Mouse (Mus musculus) limb, embryonic 11.5 days (tissue): Measurements from ENCODE around the gene Syt11. TPM values are rescaled to one million over a fixed set of nuclear protein-coding genes. Genes with fewer than 3 reads are reported as not detected.
"Not testable (repeated sequence)": the region's sequence is repeated elsewhere in the genome, so short reads cannot be mapped to it uniquely, and the experiment has no call there.

Experiments used
- ATAC-seq: fragments of 200-750 bp; cut with Nextera tagmentation; 2 replicates; pipeline ENCODE4 v1.8.0; 2017; ENCODE audit warnings: low read depth; ENCODE audit not compliant: insufficient number of reproducible peaks, low FRiP score, low TSS enrichment
- DNase-seq: peaks from one replicate; pipeline ENCODE4 v3.0.0-alpha.2; 2015; ENCODE audit warnings: low spot score
- H3K27ac ChIP-seq: fragments of 300-500 bp; sonication (generic); replicated peaks from 2 replicates; pipeline ENCODE4 v1.5.1; 2014; ENCODE audit warnings: low read depth, mild to moderate bottlenecking, low read length
- H3K27me3 ChIP-seq: fragments of 300-500 bp; sonication (generic); 2 replicates; pipeline ENCODE4 v1.6.1; 2014; ENCODE audit warnings: mild to moderate bottlenecking, low read length, mixed read lengths; ENCODE audit not compliant: control insufficient read depth, insufficient read depth
- H3K36me3 ChIP-seq: fragments of 300-500 bp; sonication (generic); 2 replicates; pipeline ENCODE4 v1.6.1; 2014; ENCODE audit warnings: mild to moderate bottlenecking, low read length, moderate library complexity, mixed read lengths; ENCODE audit not compliant: control insufficient read depth, insufficient read depth
- H3K4me1 ChIP-seq: fragments of 300-500 bp; sonication (generic); 2 replicates; pipeline ENCODE4 v1.6.1; 2014; ENCODE audit warnings: low read length, mixed read lengths; ENCODE audit not compliant: control insufficient read depth, insufficient read depth
- H3K4me2 ChIP-seq: fragments of 300-500 bp; sonication (generic); 2 replicates; pipeline ENCODE4 v1.6.1; 2014; ENCODE audit warnings: low read depth, mild to moderate bottlenecking, moderate library complexity; ENCODE audit not compliant: severe bottlenecking
- H3K4me3 ChIP-seq: fragments of 300-500 bp; sonication (generic); 2 replicates; pipeline ENCODE4 v1.5.1; 2014; ENCODE audit warnings: low read depth, low read length
- H3K9ac ChIP-seq: fragments of 300-500 bp; sonication (generic); 2 replicates; pipeline ENCODE4 v1.6.1; 2014; ENCODE audit warnings: mild to moderate bottlenecking, low read length
- H3K9me3 ChIP-seq: fragments of 300-500 bp; sonication (generic); 2 replicates; pipeline ENCODE4 v1.6.1; 2016; ENCODE audit warnings: low read length; ENCODE audit not compliant: control insufficient read depth
- WGBS: fragments of 180-500 bp; shearing (Covaris S2); extraction: QIAGEN DNeasy Blood & Tissue Kit; methylation state at CpG from one replicate; pipeline ENCODE4 v1.1.7; 2014; 5-methylcytosine and 5-hydroxymethylcytosine counted together
- polyA plus RNA-seq: library from polyadenylated mRNA; unstranded; fragments of >200 nt; fragmentation: Nextera tagmentation; extraction: Ambion mirVana; gene quantifications from 2 replicates; pipeline ENCODE4 v1.2.1, GENCODE M21; 2014

Gene Syt11
- polyA plus RNA-seq, 1 experiment from 2014 or later: 31.0 TPM

- 11% methylated on average over 9 of the region's 9 CpGs for WGBS
- Histone ChIP-seq H3K9ac (peak overlapping the region; percentile 64), H3K36me3 (peaks cover 5% of the 10 kb centered on the region), H3K4me3 (peak overlapping the region; percentile 55), H3K27ac (0 out of 2 replicates have a peak overlapping the region, but pooled peaks have one; percentile 15), H3K4me1 (peaks cover 7% of the 10 kb centered on the region; the same call in 1 of the 2 replicates), H3K4me2 (peak overlapping the region; percentile 87), H3K27me3 (no peaks in the 10 kb centered on the region), H3K9me3 (no peaks in the 10 kb centered on the region)
- ATAC-seq: peak; percentile 61
- peak; percentile 40 for DNase-seq
Measured at GRCm38 (mm10) chr3:88717198-88717798, 57.7 kb downstream of the Syt11 start.

GRCm38 (mm10) chr3:88716399-88717197 is 58.4 kb downstream of the Syt11 start, which contains the start of gene Rit1:
Gene Rit1 (plus strand): TSS chr3:88716838.
- Histone ChIP-seq H3K4me2 (peak within 1 kb of the TSS; percentile 87), H3K4me3 (peak within 1 kb of the TSS; percentile 55), H3K4me1 (peaks cover 7% of the 10 kb centered on the region; the same call in 1 of the 2 replicates), H3K9ac (peak within 1 kb of the TSS; percentile 64), H3K36me3 (peaks cover 6% of the 10 kb centered on the region), H3K9me3 (no peaks in the 10 kb centered on the region), H3K27me3 (no peaks in the 10 kb centered on the region), H3K27ac (0 out of 2 replicates have a peak within 1 kb of the TSS, but pooled peaks have one; percentile 15)
- DNase-seq (peak; percentile 85), ATAC-seq (peak; percentile 89)
- WGBS: 2% methylated on average over 27 of the region's 27 CpGs

DNA sequence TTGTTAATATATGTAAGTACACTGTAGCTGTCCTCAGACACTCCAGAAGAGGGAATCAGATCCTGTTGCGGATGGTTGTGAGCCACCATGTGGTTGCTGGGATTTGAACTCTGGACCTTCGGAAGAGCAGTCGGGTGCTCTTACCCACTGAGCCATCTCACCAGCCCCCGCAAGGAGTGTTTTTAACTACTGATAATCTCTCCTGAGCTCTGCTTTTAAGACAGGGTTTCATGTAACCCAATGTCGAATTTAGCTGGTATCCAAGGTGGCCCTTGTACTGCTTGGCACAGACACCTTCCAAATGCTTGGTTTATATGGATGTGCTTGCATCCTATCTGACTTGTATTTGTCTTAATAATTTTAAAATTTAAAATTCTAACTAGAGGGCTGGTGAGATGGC is 59.2 kb downstream of the Syt11 start:
- H3K9ac ChIP-seq, H3K4me1 ChIP-seq, DNase-seq, ATAC-seq, H3K27me3 ChIP-seq, H3K36me3 ChIP-seq, H3K4me2 ChIP-seq, H3K9me3 ChIP-seq, H3K27ac ChIP-seq, H3K4me3 ChIP-seq: not testable (repeated sequence)
- 93% methylated on average over 5 of the region's 5 CpGs for WGBS

GRCm38 (mm10) chr3:88714725-88715124 is 60.2 kb downstream of the Syt11 start:
- H3K9ac ChIP-seq: no peak overlapping the region
- 72% methylated on average over 2 of the region's 2 CpGs for WGBS
- ATAC-seq (no peak), DNase-seq (no peak)
- H3K36me3 ChIP-seq: peaks cover 19% of the 10 kb centered on the region
- H3K4me3 ChIP-seq: no peak overlapping the region
- no peak overlapping the region for H3K4me2 ChIP-seq
- no peaks in the 10 kb centered on the region for H3K27me3 ChIP-seq
- no peak overlapping the region for H3K27ac ChIP-seq
- H3K4me1 ChIP-seq: peaks cover 7% of the 10 kb centered on the region; the same call in 1 of the 2 replicates
- no peaks in the 10 kb centered on the region for H3K9me3 ChIP-seq

GRCm38 (mm10) chr3:88713709-88714108 is 61.3 kb downstream of the Syt11 start:
- peaks cover 23% of the 10 kb centered on the region for H3K36me3 ChIP-seq
- ATAC-seq (no peak), DNase-seq (no peak)
- H3K27me3 ChIP-seq: no peaks in the 10 kb centered on the region
- H3K9ac ChIP-seq: no peak overlapping the region
- H3K4me2 ChIP-seq: no peak overlapping the region
- H3K27ac ChIP-seq: no peak overlapping the region
- no peaks in the 10 kb centered on the region for H3K9me3 ChIP-seq
- peaks cover 7% of the 10 kb centered on the region; the same call in 1 of the 2 replicates for H3K4me1 ChIP-seq
- H3K4me3 ChIP-seq: no peak overlapping the region
- WGBS: 92% methylated on average over 4 of the region's 4 CpGs

GRCm38 (mm10) chr3:88701222-88701621 is 73.7 kb downstream of the Syt11 start:
- 88% methylated on average over 3 of the region's 3 CpGs for WGBS
- no peaks in the 10 kb centered on the region for H3K27me3 ChIP-seq
- ATAC-seq: no peak
- H3K9ac ChIP-seq: no peak overlapping the region
- no peak overlapping the region for H3K4me3 ChIP-seq
- H3K9me3 ChIP-seq: no peaks in the 10 kb centered on the region
- H3K4me1 ChIP-seq: no peaks in the 10 kb centered on the region
- H3K27ac ChIP-seq: no peak overlapping the region
- H3K4me2 ChIP-seq: no peak overlapping the region
- peaks cover 44% of the 10 kb centered on the region for H3K36me3 ChIP-seq
- no peak for DNase-seq

DNA sequence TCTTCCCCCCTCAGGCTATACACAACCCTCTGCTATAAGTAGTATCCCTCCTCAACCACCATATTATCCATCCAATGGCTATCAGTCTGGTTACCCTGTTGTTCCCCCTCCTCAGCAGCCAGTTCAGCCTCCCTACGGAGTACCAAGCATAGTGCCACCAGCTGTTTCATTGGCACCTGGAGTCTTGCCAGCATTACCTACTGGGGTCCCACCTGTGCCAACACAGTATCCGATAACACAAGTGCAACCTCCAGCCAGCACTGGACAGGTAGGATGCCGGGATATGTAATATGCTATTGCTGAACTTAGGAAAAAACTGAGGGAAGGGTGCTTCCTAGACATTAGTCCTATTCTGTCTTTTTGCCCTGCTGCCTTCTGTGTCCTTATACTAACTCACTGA is 74.7 kb downstream of the Syt11 start:
- Histone ChIP-seq H3K27ac (no peak overlapping the region), H3K4me2 (no peak overlapping the region), H3K4me3 (no peak overlapping the region), H3K9me3 (no peaks in the 10 kb centered on the region), H3K9ac (no peak overlapping the region), H3K36me3 (peaks cover 49% of the 10 kb centered on the region), H3K4me1 (no peaks in the 10 kb centered on the region), H3K27me3 (no peaks in the 10 kb centered on the region)
- ATAC-seq (no peak), DNase-seq (no peak)
- WGBS: 87% methylated on average over 3 of the region's 3 CpGs

GRCm38 (mm10) chr3:88698834-88699233 is 76.1 kb downstream of the Syt11 start:
- 95% methylated on average over 6 of the region's 6 CpGs for WGBS
- DNase-seq: no peak
- H3K4me1 ChIP-seq: no peaks in the 10 kb centered on the region

More at GRCm38 (mm10) chr3:88698834-88699233, 76.1 kb downstream of the Syt11 start:
- H3K27ac ChIP-seq: no peak overlapping the region
- ATAC-seq: no peak
- H3K27me3 ChIP-seq: no peaks in the 10 kb centered on the region
- no peak overlapping the region for H3K4me2 ChIP-seq
- peaks cover 54% of the 10 kb centered on the region for H3K36me3 ChIP-seq
- H3K9ac ChIP-seq: no peak overlapping the region
- no peak overlapping the region for H3K4me3 ChIP-seq
- no peaks in the 10 kb centered on the region for H3K9me3 ChIP-seq
